Mouse (Mus musculus) cerebellum, adult 2 months (tissue): ENCODE results near the gene Borcs5.

ENCODE experiments used
- CTCF ChIP-seq: fragments of 200-500 bp; IDR thresholded peaks from 2 replicates; pipeline ENCODE4 v1.5.1; 2011; ENCODE audit warnings: low read depth, mild to moderate bottlenecking, control low read depth, low read length, moderate library complexity, borderline replicate concordance; ENCODE audit not compliant: insufficient read depth
- POLR2A ChIP-seq: fragments of 200-500 bp; IDR thresholded peaks from 2 replicates; pipeline ENCODE4 v1.6.1; 2011; ENCODE audit warnings: low read length, control low read depth, borderline replicate concordance; ENCODE audit not compliant: insufficient read depth

DNA sequence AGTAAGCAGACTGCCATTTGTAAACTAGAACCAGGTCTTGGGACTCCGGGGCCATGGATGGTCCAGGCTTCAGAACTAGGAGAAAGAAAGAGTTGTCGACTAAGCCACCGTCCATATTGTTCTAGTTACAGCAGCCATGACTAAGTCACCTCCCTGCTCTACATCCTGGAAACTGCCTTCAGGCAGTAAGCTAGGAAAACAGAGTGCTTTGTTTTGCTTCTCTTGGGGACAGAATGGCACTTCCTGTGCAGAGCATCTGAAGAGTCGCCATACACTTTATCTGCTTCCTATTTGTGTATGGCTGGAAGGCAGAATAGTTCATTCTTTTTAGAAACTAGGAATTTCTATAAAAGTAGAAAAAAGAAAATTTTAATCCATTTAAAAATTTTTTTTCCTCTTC lies 17.2 kb downstream of the Borcs5 start:
- TF ChIP-seq POLR2A: no peak
- no peak for TF ChIP-seq CTCF
